Mouse (Mus musculus) spleen, adult 12 weeks (tissue): ENCODE data around the gene Otulin.

Experiments
- DNase-seq: peaks from one replicate; pipeline ENCODE4 v3.0.0; 2022; ENCODE audit warnings: low spot score

Otulin gene

DNA sequence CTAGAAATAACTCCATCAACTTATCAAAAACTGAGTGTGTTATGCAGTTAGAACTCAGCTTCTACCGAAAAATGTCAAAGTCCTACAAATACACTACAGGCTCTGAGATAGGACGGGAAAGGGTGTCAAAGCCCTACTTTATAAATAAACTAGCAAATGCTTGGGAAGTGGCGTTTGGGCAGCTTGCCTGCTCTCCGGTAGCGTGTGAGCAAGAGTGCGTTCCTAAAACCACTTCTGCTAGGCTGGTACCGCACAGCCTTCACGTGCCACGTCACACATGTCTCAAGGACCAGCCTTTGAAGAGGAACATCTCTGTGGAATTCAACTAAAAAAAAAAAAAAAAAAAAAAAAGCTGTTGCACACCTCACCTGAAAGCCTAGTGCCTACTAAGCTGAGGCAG is 127.3 kb downstream of the Otulin start:
- DNase-seq, result no peak

DNA sequence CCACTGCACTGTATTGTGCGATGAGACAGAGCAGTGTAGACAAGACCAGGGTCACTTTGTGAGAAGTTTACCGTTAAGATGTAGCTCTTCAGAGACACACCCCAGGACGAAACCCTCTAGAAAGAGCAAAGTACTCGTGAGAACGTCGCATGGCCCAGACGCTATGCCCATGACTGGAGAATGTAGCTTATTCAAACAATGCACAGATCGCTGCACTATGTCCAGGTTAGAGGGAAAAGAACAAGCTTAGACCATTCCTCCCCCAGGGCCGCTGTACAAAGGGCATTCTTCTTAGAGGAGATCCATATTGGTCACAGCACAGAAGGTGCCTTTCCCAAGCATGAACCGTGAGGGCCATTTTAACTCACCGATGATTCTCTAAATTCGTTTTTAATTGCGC is 128.2 kb downstream of the Otulin start:
- DNase-seq, result no peak

- DNase-seq, result no peak
Measured at GRCm38 (mm10) chr15:27500390-27500789, 130.1 kb downstream of the Otulin start.

GRCm38 (mm10) chr15:27498078-27498477 is 132.4 kb downstream of the Otulin start:
- no peak for DNase-seq

GRCm38 (mm10) chr15:27497300-27497997 is 133.0 kb downstream of the Otulin start:
- DNase-seq, result no peak

DNA sequence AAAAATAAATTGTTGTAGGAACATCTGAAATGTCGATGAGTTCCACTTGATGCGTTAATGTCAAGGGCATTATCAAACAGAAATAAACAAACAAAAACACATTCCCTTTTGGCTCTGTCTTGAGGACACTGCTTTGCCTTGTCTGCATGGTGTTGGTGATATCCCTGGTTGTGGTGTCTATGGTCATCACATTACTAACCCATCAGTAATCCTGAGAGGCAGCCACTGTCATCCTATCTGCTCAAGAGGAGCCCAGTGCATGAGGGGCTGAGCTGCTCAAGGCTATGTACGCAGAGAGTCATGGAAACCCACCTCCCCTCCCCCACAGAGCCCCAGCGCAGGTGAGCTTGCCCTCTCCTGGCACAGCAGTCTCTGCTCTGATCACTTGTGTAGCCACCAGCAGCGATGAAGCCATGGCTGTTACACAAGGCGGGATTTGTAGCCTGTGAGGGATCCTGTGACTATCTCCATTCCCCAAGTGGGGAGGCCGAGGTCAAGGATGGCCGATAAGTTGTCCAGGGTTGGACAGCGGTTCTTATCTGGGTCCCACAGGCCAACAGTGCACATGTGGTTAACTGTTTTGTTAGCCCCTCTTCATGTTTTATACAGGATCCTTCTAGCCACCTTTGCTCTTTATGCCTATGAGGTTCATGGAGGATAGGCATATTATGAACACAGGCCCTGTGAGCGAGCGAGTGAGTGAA is 133.7 kb downstream of the Otulin start:
- DNase-seq, result peak; percentile 75

DNA sequence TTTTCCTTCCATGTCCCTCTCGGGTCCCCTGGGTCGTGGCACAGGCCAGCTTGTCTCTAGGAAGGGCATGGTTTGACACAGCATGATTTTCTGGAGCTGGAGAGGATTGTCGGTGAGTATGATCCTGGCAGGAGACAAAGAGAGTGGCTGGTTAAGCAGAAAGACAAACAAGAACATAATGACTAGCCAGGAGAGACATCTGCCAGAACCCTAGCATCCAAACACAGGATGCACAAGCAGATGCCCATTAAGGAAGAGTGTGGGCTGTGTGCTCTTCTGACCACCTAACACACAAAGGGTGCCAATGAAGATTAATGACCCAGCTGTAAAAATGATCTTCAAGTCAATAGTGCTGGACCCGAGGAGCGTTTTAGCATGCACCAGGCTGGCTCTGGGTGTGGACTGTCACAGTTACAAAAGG is 134.5 kb downstream of the Otulin start:
- no peak for DNase-seq

GRCm38 (mm10) chr15:27493516-27493915 is 137.0 kb downstream of the Otulin start:
- DNase-seq, result no peak

DNA sequence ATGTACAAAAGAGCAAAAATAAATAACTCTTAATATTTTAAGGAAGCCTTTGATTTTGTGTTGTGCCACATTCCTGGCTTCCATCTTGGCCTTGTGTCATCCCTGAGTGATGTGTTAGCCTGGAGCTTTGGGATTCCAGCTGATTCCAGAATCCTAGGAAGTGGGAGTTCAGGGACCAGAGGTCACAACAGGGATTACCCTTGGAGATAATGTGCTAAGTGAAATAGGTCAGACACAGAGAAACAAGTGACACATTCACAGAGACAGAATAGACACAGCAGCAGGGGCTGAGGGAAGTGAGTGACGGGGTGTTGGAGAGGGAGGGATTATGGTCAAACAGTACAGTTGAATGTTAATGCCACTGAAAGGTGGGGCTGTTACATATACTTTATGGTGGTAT is 137.8 kb downstream of the Otulin start:
- DNase-seq, result no peak
